Mouse (Mus musculus): Measurements from ENCODE around the gene Cbx7.
"Not testable (repeated sequence)": the region's sequence is repeated elsewhere in the genome, so short reads cannot be mapped to it uniquely, and the experiment has no call there.

Cbx7 gene

GRCm38 (mm10) chr15:79947681-79948080 is 23.2 kb downstream of the Cbx7 start:
- no peak for DNase-seq (ENCODE audit: low spot score in 2 of 2)

DNA sequence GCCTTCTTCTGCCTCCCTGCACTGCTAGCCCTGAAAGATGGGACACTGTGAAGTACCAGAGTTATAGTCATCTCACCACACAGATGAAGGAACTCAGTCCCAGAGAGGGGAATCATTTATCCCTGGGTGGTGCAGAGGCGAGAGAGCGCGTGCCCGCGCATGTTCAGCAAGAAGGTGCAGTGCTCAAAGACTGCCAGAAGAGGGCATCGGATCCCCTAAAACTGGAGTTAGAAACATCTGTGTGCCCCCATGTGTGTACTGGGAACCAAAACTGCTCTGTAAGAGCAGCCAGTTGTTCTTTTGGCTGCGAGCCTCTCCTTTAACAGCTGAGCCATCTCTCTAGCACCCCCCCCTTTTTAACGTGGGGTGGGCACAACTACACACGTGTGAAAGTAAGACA is 24.1 kb downstream of the Cbx7 start:
- DNase-seq (ENCODE audit: low spot score in 2 of 2): no peak

- peak; percentile 93 to 95 for DNase-seq (ENCODE audit: low spot score in 2 of 2)
Measured at GRCm38 (mm10) chr15:79946022-79946421, 24.9 kb downstream of the Cbx7 start.

DNA sequence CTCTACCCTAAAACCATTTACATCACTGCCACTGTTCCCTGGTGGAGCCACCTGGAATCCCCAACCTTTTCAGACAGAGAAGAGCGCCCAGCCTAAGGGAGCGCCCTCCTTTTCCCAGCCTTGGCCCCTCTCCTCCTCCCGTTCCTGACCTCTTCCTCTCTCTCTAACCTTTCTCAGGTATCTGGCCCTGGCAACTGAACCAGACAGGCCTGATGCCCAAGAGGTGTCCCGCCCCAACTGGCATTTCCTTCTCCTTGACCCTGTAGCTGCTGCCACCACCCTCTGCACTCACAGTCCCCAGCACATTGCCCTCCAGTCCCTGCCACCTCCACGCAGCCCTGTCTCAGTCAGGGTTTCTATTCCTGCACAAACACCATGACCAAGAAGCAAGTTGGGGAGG is 26.0 kb downstream of the Cbx7 start:
- DNase-seq (ENCODE audit: low spot score in 2 of 2): no peak

DNA sequence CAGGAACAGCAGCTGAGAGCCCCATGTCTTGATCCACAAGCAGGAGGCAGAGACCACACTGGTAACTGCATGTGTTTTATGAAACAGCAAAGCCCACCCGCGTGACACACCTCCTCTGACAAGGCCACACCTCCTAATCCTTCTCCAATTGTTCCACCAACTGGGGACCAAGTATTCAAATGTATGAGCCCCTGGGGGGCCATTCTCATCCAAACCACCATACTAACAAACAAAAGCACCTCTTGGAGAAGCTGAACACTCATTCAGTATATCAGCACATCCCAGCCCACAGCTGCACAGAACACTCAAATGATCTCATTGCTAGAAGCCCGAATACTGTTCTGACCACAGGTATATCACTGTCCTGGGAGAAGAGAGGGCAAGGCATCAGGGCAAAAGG is 27.3 kb downstream of the Cbx7 start:
- DNase-seq (ENCODE audit: low spot score in 2 of 2): no peak

DNA sequence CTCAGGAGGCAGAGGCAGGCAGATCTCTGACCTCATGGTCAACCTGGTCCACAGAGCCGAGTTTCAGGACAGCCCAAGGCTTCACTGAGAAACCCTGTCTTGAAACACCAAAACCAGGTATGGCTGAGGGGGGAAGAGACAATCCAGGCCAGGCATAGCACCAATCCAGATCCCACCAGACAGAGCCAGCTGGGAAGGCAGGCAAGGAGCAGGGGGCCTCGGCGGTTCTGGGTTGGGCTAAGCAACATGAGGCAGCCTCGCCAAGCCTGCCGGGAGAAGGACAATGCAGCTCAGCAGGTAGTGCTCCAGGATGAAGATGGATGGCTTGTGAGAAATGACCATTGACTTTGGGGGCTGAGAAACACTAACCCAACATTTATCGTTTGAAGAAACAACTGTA is 28.4 kb downstream of the Cbx7 start:
- no peak for DNase-seq (ENCODE audit: low spot score in 2 of 2)

- DNase-seq (ENCODE audit: low spot score in 2 of 2): no peak
Measured at GRCm38 (mm10) chr15:79940932-79941331, 30.0 kb downstream of the Cbx7 start.

GRCm38 (mm10) chr15:79939913-79940312 is 31.0 kb downstream of the Cbx7 start:
- no peak for DNase-seq (ENCODE audit: low spot score in 2 of 2)

DNA sequence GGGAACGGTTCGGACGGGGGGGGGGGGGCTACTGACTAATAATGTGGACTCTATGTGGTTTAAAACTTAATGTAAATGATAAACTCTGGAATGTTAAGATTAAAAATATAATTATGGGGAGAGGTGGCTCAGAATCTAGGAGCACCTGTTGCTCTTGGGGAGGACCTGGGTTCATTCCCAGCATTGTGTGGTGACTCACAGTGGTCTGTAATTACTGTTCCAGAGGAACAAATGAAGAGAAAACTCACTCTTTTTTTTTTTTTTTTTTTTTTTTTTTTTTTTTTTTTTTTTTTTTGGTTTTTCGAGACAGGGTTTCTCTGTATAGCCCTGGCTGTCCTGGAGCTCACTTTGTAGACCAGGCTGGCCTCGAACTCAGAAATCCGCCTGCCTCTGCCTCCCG is 31.4 kb downstream of the Cbx7 start:
- DNase-seq (ENCODE audit: low spot score in 2 of 2): not testable (repeated sequence)

DNA sequence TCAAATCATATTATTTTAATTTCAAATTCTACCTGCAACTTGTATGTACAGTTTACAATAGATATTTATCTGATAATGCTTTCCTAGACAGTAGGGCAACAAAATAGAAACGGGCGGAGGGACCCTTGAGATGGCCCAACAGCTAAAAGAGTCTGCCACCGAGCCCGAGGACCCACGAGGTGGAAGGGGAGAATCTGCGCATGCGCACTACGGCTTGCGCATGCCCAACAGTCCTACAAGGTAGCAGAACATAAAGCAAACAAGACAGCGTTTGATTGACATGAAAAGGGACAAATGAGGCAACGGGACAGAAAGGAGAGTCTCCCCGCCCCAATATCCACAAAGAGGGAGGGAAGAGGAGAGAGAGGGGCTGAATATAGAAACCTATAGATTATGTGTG is 31.9 kb downstream of the Cbx7 start:
- no peak for DNase-seq (ENCODE audit: low spot score in 2 of 2)

GRCm38 (mm10) chr15:79936374-79936751 is 34.6 kb downstream of the Cbx7 start:
- no peak for DNase-seq (ENCODE audit: low spot score in 2 of 2)

GRCm38 (mm10) chr15:79935654-79936373 is 35.1 kb downstream of the Cbx7 start:
- DNase-seq (ENCODE audit: low spot score in 2 of 2): no peak

GRCm38 (mm10) chr15:79934776-79935175 is 36.1 kb downstream of the Cbx7 start:
- no peak for DNase-seq (ENCODE audit: low spot score in 2 of 2)

DNA sequence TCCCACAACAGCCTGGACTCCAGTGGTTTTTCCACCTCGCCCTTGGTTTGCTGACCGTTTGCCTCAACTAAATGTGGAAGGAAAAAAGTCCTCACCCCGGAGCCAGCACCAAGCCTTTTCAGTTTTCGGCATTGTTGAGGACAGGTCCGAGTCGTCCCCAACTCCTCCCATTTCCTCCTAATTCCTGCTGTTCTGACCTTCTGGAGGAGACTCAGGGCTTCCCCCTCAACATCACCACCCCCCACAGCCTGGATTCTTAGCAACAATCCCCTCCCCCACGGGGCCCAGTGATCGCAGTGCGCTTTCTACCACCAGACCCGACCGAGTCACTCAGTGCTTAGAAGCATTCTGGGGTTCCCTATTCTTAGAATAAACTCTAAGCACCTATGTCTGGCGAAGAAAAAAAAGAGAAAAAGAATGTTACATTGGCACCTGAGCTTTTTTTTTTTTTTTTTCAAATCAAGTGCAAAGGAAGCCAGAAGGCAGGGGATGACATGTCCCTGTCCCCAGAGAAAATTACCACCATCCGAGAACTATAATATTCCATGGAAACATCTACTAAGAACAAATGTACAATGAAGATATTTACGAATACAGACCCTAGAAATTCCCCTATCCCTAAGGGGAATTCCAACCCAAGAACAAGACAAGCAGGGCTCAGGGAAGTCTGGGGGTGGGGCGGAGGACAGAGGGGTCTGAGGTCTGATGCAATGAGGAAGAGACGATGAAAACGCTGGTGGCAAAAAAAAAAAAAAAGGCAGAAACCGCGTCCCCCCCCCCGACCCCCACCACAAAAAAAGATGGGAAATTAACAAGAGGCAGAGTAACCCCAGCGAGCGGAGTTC is 37.0 kb downstream of the Cbx7 start:
- no peak for DNase-seq (ENCODE audit: low spot score in 2 of 2)

- no peak for DNase-seq (ENCODE audit: low spot score in 2 of 2)
Measured at GRCm38 (mm10) chr15:79933052-79933669, 37.8 kb downstream of the Cbx7 start.

DNA sequence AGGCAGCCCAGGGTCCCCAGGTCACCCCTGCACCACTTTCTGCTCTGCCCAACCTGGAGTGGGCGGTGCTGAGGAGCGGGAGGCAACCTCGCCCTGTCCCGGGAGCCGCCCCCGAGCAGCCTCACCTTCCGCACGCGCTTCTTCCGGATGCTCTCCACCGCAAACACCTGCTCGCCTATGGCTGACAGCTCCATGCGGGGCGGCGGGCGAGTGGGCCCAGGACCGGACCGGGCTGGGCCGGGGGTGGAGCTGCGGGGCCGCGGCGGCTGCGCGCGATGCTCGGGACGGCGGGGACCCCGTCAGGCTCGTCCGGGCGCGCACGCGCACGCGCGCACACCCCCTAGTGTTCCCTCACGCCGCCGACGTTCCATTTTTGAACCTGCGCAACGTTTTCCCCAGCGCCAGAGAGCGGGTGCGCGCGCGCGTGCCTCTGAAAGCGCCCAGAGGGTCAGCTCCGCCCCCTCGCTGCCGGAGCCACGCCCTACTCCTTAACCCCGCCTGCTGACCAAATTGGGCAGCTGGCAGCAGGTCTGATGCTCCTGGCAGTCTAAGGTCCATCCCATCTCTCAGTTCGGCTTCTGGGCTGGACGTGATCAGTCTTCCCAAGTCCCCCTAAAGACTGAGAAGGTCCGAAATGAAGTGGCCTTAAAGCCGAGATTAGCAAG is 38.5 kb downstream of the Cbx7 start:
- DNase-seq (ENCODE audit: low spot score in 2 of 2): peak; percentile 91 to 93

DNA sequence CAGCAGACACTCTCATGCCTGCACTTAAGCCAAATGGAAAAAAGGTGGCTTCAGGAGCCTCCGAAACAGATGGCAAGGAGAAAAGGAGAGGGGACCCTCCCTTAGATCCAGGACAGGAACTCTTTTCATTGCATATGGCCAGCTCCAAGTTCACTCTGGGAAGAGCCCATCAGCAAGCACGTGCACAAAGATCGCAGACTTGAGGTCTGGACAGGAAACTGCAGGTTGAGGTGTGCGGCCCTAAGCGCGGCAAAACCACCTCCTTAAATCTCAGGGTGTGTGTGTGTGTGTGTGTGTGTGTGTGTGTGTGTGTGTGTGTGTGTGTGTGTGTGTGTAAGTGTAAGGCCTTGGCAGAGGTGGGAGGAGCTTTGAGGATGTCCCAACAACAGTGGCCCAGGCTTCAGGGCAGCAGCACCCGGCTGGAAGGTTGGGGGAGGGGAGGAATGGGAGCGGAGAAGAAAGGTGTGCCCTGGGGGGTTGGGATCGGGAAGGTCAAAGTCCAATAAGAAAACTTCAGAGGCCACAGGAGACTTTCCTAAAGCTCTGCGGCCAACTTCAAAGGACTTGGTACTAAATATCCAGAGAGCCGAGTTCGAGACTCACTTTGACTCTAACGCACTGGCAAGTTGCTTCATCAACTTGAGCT is 39.3 kb downstream of the Cbx7 start:
- DNase-seq (ENCODE audit: low spot score in 2 of 2): no peak

DNA sequence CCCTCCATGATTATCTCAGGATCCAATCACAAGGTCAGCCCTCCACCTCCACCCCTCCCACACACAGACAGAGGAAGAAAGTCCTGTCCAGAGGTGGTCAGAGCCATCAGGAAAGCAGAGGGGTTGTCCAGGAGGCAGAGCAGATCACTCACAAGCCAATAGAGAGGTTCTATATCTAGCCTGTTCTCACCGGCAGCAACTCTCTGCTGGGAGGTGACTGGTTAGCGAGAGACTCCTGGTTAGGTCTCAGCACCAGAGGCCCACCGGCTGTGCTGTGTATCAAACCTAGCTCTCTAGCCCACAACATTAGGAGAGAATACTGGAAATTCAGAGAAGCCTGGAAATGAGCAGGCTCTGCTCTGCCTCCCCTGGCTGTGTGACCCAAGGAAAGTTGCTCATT is 41.2 kb downstream of the Cbx7 start:
- no peak for DNase-seq (ENCODE audit: low spot score in 2 of 2)

DNA sequence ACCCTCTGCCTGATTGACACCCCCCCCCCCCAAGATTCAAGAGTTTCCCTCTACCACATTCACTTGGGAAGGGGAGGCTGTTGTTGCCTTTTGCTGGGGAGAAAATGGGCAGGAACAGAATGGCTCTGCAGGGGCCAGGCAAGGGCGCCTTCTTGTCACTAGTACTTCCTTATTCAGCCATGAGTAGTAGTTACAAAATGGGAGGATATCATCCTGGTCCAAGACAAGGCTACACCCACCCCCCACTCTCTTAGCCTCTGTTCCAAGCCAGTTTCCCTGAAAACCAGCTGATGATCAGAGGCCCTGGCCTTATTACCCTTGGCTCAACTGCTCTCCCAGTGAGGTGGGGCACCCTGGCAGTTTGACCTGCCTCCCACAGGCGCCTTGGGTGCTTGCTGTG is 42.2 kb downstream of the Cbx7 start:
- no peak for DNase-seq (ENCODE audit: low spot score in 2 of 2)

GRCm38 (mm10) chr15:79928316-79928715 is 42.6 kb downstream of the Cbx7 start:
- no peak for DNase-seq (ENCODE audit: low spot score in 2 of 2)

- peak; percentile 90 to 96 for DNase-seq (ENCODE audit: low spot score in 2 of 2)
Measured at GRCm38 (mm10) chr15:79927637-79928122, 43.2 kb downstream of the Cbx7 start.
